Mouse (Mus musculus) kidney, adult 11 months (tissue): Measurements from ENCODE around the gene Cenpl.

Experiments used
- DNase-seq: peaks from one replicate; pipeline ENCODE4 v3.0.0; 2022

Gene Cenpl

DNA sequence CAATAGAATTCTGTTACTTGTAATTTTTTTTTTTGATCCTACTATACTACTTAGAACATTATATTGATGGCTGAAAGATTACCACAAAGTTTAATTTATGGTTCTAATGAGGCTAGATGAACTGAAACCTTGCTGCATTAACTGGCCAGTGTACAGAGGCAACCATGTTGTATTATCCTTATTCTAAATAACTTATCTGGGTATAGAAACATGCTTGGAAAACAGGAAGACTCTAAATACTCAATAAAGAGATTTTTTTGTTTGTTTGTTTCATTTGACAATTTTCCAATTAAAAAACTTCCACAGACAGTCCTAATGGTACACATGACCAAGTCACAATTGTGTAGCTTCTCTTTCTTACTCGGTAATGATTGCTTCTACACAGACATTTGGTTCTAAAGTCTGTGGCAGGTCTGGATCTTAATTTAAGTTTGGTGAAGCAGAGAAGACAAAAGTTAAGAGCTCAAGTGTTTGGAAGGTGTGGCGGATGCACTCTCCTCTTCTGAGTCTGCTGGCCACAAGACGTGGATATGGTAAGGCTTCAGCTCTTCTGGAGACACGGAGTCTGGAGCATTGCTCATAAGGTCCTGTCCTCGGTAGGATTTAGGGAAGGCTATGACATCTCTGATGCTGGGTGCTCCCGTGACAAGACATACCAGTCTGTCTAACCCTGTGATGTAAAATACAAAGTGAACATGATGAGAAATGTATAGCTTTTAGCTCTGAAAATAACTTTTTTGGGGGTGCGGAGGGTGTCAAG is 29.1 kb upstream of the Cenpl start:
- no peak for DNase-seq

DNA sequence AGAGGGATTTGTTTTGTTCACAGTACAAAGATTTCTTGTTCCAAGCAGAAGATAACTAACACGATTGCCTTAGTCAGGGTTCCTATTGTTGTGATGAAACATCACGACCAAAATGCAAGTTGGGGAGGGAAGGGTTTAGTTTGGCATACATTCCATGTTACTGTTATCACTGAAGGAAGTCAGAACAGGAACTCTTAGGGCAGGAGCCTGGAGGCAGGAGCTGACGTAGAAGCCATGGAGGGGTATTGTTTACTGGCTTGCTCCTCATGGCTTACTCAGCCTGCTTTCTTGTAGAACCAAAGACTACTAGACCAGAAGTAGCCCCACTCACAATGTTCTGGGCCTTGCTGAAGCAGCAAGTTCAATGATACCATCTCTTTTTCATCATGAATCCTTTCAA is 23.5 kb upstream of the Cenpl start:
- no peak for DNase-seq

DNA sequence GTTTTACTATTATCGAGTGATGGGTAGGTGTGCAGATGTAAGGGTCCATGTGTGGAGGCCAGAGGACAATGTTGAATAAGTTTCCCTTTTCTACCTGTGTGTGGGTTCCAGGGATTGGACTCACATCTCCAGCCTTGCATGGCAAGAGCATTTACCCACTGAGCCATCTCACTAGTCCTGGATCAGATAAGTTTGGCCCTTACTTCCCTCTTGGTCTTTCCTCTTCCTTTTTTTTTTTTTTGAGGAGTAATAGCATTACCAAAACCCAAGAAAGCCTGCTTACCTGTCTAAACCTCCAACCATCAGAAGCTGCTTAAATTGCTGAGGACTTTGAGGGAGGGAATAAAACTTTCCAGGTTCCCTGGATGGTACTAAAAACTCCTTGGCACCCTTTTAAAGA is 13.3 kb upstream of the Cenpl start:
- DNase-seq: no peak

DNA sequence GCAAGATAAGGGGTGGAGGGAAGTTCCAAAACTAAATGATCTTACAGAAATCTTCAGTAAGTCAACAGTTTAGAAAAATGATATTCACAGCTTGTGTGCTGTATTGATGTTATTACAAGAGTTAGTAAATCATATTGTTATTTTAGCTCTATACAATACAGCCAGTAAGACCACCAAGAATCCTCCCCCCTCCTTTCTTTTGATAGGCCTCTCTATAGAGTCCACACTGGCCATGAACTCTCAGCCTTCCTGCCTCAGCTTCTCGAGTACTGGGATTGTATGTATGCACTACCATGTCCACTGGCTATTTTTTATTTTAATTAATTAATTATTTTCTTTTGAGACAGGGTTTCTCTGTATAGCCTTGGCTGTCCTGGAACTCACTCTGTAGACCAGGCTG is 7.2 kb upstream of the Cenpl start:
- DNase-seq: no peak

- DNase-seq: no peak
Measured at GRCm38 (mm10) chr1:161071272-161071620, 733 bp downstream of the Cenpl start.

GRCm38 (mm10) chr1:161076238-161076637 is 5.7 kb downstream of the Cenpl start:
- DNase-seq: peak; percentile 70

GRCm38 (mm10) chr1:161077243-161077642 is 6.7 kb downstream of the Cenpl start:
- no peak for DNase-seq

- no peak for DNase-seq
Measured at GRCm38 (mm10) chr1:161099721-161100405, 29.4 kb downstream of the Cenpl start.

GRCm38 (mm10) chr1:161103842-161104241 is 33.3 kb downstream of the Cenpl start:
- no peak for DNase-seq

DNA sequence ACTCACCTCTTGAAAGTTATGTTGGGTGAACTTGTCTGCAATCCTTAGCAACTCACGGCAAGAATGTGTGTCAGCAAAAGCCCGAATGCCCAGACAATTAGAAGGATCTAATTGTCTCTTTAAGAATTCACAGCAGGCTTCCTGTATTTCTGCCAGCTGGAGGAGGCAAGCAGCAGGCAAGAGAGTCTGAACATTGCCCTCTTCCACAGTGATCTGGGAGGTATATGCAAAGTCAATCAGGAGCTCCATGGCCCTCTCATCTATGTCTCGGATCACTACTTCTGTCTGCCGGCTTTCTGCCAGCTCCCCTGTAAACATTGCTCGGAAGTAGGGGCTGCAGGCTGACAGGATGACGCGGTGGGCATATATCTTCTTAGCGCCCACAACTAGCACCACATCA is 38.7 kb downstream of the Cenpl start:
- DNase-seq: peak; percentile 58

- no peak for DNase-seq
Measured at GRCm38 (mm10) chr1:161114591-161114990, 44.1 kb downstream of the Cenpl start.

GRCm38 (mm10) chr1:161122661-161123418 is 52.3 kb downstream of the Cenpl start:
- peak; percentile 61 for DNase-seq

- peak; percentile 84 for DNase-seq
Measured at GRCm38 (mm10) chr1:161126461-161126860, 55.9 kb downstream of the Cenpl start.

- DNase-seq: peak; percentile 90
Measured at GRCm38 (mm10) chr1:161130726-161131664, 60.5 kb downstream of the Cenpl start, which contains the start of gene Klhl20. Gene Klhl20 (minus strand): TSS chr1:161131511.
